Mouse (Mus musculus) left cerebral cortex, adult 2 months (tissue): ENCODE results near the gene Pdgfra. TPM values are rescaled to one million over a fixed set of nuclear protein-coding genes. Genes with fewer than 3 reads are reported as not detected.
A peak's percentile ranks its signal among the peaks of the same experiment; 100 is the strongest.

Experiments
- DNase-seq, 2 experiments: peaks; one replicate each; pipeline ENCODE4 v3.0.0; 2021 to 2022; ENCODE audit warnings: low spot score in 2 of 2, mixed read lengths in 1 of 2; ENCODE audit errors: extremely low spot score in 1 of 2
- H3K27ac ChIP-seq: fragments of 200-600 bp; 2 replicates; pipeline ENCODE4 v1.8.1; 2022
- H3K4me3 ChIP-seq: fragments of 200-600 bp; 2 replicates; pipeline ENCODE4 v1.8.1; 2022
- CTCF ChIP-seq: fragments of 200-600 bp; IDR thresholded peaks from 2 replicates; pipeline ENCODE4 v1.8.1; 2022; ENCODE audit warnings: antibody characterized with exemption, mild to moderate bottlenecking, moderate library complexity
- intact Hi-C: fragments of 180-260 bp; cut with DNase I; formaldehyde crosslinking; loops from one replicate; pipeline ENCODE4 v1.15.1; 2025
- microRNA-seq, 2 experiments: library from miRNA; unstranded; fragments of <30 nt; microRNA quantifications; one replicate each; pipeline ENCODE4 v1.2.0; 2021
- total RNA-seq, 2 experiments: library from RNA; stranded (reverse); gene quantifications; 2 replicates each; pipeline ENCODE4 v1.2.3; 2021

Gene Pdgfra
- total RNA-seq, 2 experiments from 2014 or later: 38.0 to 41.6 TPM

DNA sequence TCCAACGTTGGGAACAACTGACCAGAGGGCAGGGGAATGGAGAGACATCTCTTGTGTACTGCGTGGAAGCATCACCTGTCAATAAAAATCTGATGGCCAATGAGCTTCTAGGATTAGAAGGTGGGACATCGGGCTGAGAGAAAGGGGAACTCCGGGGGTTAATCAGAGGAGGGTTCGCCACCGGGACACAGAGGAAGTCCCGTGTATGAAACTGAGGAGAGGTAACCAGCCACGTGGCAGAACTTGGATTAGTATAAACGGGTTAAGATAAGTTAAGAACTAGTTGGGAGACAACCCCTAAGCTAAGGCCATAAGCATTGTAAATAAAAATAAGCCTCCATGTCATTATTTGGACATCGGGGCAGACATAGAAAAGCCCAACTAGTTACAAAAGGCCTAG, 69.5 kb downstream of the Pdgfra start:
- DNase-seq: no peak
- intact Hi-C loops: no loop called here
- Histone ChIP-seq H3K4me3 (no peak overlapping the region), H3K27ac (no peak overlapping the region)
- no peak for TF ChIP-seq CTCF

DNA sequence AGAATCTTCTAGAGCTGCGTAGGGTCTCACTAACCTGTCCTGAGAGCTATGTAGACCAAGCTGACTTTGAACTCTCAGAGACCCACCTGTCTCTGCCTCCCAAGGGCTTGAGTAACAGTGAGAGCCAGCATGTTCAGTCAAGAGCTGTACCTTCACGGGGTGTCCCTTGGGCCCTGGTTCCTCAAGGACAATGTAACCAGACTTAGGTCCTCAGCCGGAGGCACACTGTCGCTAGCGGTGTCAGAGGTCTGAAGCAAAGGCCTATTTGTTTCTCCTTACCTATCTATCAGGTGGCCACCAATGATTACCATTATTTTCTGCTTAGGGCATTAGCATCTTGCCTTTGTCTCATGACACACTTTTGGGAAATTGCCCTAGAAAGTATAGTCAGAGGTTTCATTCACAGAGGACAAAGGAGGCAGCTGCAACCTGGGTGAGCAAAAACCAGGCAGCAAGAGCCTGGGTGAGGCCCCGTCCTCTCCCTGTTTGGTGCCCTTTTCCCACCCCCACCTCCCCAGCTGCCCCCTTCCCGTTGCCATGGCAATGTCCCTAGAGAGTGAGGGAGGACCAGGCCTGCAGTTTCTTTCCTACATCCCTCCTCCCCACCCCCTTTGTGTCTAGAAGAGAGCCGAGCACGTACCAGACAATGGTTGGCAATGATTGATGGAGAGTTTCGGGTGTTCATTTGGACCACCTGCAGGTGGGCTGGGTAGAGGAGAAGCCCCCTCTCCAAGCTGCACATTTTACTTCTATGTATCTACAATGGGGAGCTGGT, 70.6 kb downstream of the Pdgfra start:
- Histone ChIP-seq H3K4me3 (no peak overlapping the region), H3K27ac (no peak overlapping the region)
- no peak for DNase-seq
- intact Hi-C loops: no loop called here
- TF ChIP-seq CTCF: no peak

DNA sequence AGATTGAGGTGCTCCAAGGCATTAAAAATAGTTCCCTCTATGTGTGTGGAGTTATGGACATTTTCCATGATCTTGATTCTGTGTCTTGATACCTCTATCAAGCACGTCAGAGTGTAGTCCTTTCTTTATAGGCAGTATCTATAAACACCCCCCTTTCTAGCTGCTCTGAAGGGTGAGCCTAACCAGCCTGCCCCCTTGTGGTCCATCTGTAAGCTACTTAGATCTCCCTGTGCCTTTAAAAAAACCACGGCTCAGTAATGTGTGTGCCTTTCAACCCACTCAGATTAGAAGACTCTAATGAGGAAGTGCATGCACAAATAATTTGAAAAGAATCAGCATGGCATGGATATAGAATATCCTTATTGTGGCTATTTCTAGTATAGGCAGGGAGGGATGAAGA, 86.3 kb downstream of the Pdgfra start:
- intact Hi-C loops: loop anchor here (10.0 kb wide), 1 partner anchor 96 kb away; no protein-coding TSS in a partner anchor
- no peak overlapping the region for H3K4me3 ChIP-seq
- DNase-seq: no peak
- TF ChIP-seq CTCF: peak; percentile 50
- no peak overlapping the region for H3K27ac ChIP-seq

DNA sequence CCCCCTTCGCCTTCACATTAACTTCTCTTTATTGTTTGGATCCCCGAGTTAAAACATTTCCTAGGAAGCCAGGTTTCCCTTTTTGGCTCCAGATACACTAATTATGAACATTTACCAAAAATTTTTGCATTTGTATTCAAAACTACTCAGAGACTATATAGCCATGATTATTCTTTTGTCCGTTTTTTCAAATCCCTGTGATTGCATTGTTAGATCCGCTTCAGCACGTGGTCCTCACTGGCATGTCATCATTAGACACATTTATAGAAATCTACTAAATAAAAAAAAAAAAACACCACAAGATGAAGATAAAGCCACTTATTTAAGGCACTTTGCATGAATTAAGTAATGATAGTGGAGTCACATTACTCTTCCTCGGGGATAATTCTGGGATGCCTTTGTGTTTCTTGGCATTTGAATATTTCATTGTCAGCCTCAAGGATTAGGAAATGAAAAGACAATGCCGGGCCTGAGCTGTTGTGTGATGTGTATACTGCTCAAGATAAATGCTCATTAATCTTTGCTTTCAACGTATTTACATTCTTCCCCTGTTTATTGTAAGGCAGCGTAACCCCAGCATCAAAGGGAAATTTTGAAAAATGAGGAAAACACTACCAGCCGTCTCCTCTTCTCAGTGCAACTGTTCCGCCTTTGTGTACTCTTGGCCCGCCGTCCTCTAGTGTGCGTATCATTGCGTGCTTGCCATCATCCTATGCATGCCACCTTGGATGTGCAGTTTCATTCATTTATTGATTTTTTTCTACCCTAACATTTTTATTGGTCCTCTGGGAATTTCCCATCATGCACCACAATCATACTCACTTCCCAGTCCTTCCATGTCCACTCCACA, 87.1 kb downstream of the Pdgfra start:
- intact Hi-C loops: loop anchor here (10.0 kb wide), 1 partner anchor 96 kb away; no protein-coding TSS in a partner anchor
- H3K27ac ChIP-seq: no peak overlapping the region
- DNase-seq: no peak
- no peak for TF ChIP-seq CTCF
- H3K4me3 ChIP-seq: no peak overlapping the region

DNA sequence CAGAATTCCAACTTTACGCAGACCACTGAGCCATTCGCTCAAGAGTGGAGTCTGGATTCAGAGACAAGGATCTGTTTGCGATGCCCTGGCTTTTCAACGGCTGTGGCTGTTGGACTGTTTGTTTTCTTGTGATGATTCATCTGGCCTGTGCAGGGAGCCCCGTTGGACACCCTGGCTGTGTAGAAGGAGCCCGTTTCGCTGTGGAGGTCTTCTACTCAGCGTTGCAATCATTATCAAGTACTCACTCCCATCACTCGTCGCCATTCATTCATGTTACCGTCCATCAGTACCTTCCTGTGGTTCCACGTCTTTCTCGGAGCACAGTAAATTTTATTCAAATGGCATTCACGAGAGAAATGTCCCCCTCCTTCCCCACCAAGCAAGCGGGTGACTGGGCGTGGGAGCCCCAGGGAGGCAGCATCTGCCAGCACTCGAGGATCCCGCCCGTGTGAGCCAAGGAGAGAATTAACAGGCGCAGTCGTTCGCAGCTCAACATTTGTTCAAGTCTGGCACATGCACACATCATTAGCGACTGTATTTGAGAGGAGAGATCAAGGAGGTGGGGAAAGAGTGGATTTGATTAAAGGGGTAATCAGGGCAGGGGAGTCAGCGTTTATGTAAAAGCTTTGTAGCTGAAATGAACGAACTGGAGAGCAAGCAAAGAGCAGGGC, 95.1 kb downstream of the Pdgfra start:
- DNase-seq: peak; percentile 40 to 49
- TF ChIP-seq CTCF: no peak
- Histone ChIP-seq H3K4me3 (no peak overlapping the region), H3K27ac (no peak overlapping the region)
- intact Hi-C loops: no loop called here

Small RNA genes lying within 50 kb of the gene (microRNA-seq; reads per million reads assigned to microRNA genes)
- 0.48 to 0.49 reads per million in 2 experiments for gene Mir7025

Other genes with a start within 250 kb of the Pdgfra start
- gene Chic2, start 107.5 kb upstream of the Pdgfra start, total RNA-seq: 10 to 100 TPM; 18.1 to 19.9 TPM
- under 1 TPM in 1 of 2 experiments, not detected in 1; 0.28 TPM for gene Gsx2, start 76.7 kb upstream of the Pdgfra start, total RNA-seq